Mouse (Mus musculus): ENCODE results near the gene Tmcc1.

DNA sequence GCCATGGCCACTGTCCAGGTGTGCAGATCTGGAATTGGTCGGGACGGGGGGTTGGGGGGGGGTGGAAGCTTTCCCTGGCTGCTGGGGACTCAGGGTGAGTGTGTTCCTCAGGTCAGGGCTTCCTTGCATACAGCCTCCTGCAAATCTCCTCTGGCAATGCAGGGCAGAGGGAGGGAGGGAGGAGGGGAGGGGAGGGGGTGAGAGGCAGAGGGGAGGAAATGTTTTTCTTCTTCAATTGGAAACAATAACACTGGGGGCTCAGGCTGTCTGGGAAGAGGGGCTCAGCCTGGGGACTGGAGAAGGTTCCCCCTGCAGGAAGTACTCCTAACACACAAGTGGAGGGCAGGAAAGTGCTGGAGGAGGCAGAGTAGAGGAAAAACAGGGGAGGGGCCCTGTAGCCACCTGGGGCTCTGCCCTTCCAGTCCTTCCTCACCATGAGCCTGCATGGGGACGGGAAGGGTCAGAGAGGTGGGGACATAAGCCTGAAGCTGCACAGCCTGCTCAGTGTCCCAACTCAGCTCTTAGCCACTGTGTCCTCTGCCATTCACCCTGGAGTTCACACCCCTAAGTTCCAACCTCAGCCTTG is 195.5 kb downstream of the Tmcc1 start:
- TF ChIP-seq EP300 (IDR thresholded peaks at IDR 0.05; ENCODE audit: low read depth) (no peak), CTCF (IDR thresholded peaks at IDR 0.05; ENCODE audit: low read depth) (no peak)

Data from liver, postnatal 0 days (tissue).